Mouse (Mus musculus) embryonic facial prominence, embryonic 15.5 days (tissue): ENCODE results near the gene Ifit2. TPM values are rescaled to one million over a fixed set of nuclear protein-coding genes. Genes with fewer than 3 reads are reported as not detected.

Experiments
- polyA plus RNA-seq: library from polyadenylated mRNA; unstranded; fragments of >200 nt; fragmentation: Nextera tagmentation; extraction: Ambion mirVana; gene quantifications from 2 replicates; pipeline ENCODE4 v1.2.1, GENCODE M21; 2015

The Ifit2 gene
- polyA plus RNA-seq, 1 experiment from 2014 or later: 10.0 TPM

Other genes with a start within 250 kb of the Ifit2 start
- gene Ch25h, start 75.5 kb upstream of the Ifit2 start, polyA plus RNA-seq: 11.2 and 13.6 TPM in 2 replicates
- gene Lipa, start 23.2 kb upstream of the Ifit2 start, polyA plus RNA-seq: 43.1 and 44.0 TPM in 2 replicates
- gene Ifit3, start 32.8 kb downstream of the Ifit2 start, polyA plus RNA-seq: 1.8 and 2.1 TPM in 2 replicates
- 0.95 and 1.3 TPM in 2 replicates for gene Ifit1bl1, start 51.3 kb downstream of the Ifit2 start, polyA plus RNA-seq
- gene Ifit3b, start 57.3 kb downstream of the Ifit2 start, polyA plus RNA-seq: 0.52 and 0.58 TPM in 2 replicates
- 0.13 and 0.24 TPM in 2 replicates for gene Ifit1bl2, start 90.0 kb downstream of the Ifit2 start, polyA plus RNA-seq
- gene Ifit1, start 90.2 kb downstream of the Ifit2 start, polyA plus RNA-seq: 1.1 and 1.2 TPM in 2 replicates
- 1.2 TPM in 2 replicates for gene Slc16a12, start 196.6 kb downstream of the Ifit2 start, polyA plus RNA-seq